Mouse (Mus musculus): Measurements from ENCODE around the gene Wfs1.

GRCm38 (mm10) chr5:36920072-36920471 lies 68.9 kb downstream of the Wfs1 start:
- TF ChIP-seq GATA1 (IDR thresholded peaks at IDR 0.05; ENCODE audit: low read length) (no peak), TAL1 (IDR thresholded peaks at IDR 0.05; ENCODE audit: low read length) (no peak)

Data from erythroblast, embryonic 14.5 days (primary cell).